Mouse (Mus musculus): ENCODE data around the gene Cxcl9.

Cxcl9 gene

DNA sequence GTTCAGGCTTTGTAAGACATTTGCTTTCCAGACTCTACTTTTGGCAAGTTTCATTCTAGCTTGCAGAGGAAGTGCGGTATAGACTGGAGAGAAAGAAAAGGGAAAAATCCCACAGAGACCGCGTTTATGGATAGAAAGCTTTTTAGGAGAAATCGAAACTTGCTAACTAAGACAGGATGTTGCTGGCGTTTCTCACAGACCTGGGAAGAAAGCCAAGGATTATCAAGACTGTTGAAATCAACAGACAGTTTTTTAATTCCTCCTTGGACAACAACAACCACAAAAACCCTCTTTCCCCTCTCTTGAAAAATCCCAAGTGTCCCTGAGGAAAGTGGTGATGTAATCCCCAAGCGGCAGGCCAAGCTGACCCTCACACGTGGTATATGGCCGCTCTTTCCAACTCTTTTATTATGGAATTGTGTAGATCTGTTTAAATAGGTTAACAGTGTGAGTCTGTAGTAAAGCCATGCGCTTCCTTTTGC, 4.5 kb upstream of the Cxcl9 start:
- DNase-seq = no peak

DNA sequence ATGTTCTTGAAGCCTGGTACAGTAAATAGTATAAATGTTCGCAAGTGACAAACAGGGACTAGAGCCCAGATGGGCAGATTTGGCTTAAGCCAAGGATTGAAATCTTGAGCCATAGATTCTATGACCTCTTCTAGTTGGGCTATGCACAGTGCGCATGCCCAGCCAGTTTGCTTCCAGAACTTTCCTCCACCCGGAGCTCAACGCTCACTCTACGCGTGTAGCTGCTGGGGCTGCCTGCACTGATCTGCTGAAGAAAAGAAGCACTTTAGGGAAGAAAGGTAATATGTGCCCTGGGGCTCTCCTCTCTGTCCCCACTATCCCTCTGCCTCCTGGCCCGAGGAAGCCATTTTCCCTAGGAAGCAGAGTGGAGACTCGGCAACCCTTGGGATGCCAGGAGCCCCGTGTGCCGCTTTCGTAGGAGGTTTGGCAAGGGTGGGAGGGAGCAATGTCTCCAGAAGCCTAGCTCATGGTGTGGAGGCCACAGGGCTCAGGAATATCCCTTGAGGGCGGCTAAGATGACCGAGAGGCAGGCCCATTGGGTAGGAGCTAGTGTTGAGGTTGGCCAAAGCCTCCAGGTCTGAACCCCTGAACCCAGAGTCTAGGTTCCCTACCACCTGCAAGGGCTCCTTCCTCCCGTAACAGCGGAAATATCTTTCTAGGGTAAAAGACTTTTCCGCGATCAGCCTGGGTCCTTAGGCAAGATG, 3.9 kb upstream of the Cxcl9 start, which contains the start of gene Art3:
Art3 (plus strand) TSS at position 193 of the 704 bp plus-strand sequence.
- no peak for DNase-seq

DNA sequence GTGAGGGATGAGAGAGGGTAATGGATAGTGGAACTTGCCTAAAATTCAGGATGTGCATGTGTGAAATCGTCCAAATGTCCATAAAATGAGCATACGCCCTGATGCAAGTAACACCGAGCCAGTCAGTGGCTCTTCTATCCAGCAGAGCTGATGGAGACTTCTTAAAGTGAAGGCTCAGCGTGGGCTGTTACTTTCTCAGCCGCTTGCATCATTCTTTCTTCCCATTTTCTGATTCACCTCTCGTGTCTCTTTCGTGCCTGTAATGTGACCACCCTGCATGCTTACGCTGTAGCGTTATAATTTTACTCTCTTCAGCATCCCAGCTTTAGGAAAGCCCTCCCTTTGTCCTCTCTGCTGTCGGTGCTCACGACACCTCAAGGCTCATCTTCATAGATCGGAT, 3.2 kb upstream of the Cxcl9 start:
- DNase-seq = no peak

DNA sequence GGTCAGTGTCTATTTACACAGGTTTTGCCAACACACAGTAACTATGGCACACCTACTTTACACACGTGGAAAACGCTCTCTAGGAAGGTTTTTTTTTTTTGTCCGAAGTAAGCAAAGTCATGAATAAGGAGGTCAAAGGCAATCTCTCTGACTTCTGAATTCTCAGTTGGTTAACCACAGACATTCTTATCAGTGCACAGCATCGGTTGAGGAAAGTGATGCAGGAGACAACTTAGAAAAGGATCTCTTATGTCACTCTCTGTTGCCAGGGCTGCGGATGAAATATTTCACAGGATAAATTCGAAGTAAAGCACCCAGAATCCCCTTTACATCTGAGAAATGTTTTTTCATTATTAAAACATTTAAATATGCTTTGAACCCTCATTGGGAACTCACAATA, 512 bp downstream of the Cxcl9 start:
- no peak for DNase-seq

DNA sequence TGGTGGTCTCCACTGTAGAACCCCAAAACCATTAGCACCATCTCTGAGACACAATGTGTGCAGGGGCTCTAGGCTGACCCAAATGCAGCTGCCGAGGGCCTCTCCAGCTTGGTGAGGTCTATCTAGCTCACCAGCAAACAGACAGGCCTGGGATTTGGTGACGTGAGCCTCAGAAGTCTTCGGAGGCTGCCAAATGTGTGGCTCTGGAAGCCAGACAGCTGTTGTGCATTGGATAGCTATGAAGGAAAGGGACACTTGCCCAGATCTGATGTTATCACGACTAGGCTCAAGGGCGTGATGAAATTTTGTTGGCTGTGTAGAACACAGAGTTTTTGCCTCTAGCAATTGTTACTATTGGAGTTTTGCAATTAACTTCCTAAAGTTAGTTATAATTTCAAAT, 4.6 kb downstream of the Cxcl9 start:
- DNase-seq = no peak

DNA sequence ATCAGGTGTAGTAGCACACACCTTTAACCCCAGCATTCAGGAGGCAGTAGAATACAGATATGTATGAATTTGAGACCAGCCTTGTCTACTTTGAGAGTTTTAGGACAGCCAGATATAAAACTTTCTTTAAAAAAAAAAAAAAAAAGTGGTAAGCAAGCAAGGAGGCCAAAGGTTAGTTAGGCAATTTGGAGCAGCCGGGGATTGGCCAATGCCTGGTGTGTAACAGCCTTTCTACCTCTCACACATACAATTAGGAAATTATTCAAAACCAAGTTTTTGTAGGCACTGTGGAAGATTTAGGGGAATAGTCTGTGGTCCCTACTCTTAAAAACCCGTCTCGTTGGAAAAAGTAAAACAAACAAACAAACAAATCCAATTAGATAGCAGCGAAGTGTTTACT, 5.3 kb downstream of the Cxcl9 start:
- no peak for DNase-seq

DNA sequence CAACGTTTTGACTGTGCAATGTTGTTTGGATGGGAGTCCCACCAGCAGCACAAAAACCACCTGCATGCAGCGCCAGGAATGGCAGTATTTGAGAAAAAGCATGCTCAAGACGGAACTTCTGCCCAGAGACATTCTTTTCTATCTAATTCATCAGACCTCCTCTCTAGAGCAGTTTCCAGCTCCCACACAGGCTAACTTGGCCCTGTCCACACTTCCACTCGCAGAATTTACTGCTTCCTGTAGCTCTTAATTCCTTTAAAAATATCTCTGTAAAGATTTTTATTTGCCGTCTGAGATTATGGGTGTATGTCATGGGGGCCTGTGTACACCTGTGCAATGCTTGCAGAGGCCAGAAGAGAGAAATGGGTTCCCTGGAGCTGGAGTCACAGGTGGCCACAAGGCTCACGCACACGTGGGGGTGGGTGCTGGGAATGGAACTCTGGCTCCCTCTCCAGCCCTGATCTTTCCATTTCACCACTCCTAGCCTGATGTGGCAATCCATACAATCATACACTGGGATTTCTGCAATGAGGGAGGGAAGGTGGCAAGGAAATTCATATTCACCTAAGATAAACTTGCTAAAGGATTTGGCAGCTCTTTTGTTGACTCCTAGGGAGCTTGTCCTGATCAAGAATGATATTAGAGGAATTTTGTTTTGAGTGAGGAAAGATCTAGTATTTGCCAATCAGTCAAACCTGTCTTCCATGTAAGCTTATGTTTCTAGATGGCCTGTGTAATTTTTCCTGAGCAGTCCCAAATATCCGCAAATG, 6.1 kb downstream of the Cxcl9 start:
- DNase-seq = no peak

DNA sequence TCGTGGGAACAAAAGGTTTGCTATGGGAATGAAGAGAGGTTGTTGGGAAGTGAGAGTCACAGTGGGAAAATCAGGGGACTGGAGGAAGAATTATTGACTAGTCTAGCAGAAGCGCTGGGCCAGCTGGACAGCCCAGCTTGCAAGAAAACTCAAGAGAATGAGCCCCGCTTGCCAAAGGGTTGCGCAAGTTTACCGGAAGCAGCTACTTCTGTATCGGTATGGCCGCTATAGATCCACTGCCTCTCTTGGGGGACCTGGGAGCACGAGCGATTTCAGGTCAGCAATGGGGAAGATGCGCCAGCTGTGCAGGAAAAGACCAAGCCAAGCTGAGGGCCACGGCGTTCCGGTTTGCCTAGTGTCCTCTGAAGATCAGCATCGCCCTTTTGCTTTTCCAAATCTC, 9.3 kb downstream of the Cxcl9 start:
- no peak for DNase-seq

DNA sequence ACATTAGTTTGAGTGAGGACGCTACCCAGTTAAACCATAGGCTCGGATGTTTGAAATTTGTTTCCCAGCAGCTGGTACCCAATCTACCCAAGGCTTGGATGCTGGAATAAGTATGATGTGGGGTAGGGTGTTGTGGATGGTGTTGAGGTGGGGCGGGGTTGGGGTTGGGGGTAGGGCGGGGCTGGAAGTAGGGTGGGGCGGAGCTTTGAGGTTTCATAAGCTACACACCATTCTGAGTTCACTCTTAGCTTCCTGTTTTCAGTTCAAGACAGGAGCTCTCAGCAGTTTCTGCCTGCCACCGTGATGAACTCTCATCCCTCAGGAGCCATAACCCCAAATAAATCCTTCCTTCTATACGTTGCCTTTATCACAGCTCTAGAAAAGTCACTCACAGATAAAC, 9.8 kb downstream of the Cxcl9 start:
- DNase-seq = no peak

DNA sequence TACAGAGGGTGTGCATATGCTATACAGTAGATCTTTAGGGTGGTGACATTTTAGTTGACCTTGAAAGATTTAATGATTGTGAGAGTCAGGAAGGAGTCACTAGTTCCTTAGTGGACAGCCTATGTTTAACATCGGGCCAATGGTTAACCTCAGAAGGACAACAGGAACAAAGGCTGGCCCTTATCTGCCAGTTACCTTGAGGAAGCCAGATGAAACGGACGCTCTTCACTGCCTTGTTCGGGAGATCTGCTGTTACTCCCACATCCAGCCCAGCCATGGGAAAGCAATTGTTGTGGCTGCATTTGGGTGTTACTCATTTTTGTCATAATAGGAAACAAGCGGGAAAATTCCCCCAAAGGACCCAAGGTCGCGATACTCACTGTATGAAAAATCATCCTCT, 14.1 kb downstream of the Cxcl9 start:
- no peak for DNase-seq

DNA sequence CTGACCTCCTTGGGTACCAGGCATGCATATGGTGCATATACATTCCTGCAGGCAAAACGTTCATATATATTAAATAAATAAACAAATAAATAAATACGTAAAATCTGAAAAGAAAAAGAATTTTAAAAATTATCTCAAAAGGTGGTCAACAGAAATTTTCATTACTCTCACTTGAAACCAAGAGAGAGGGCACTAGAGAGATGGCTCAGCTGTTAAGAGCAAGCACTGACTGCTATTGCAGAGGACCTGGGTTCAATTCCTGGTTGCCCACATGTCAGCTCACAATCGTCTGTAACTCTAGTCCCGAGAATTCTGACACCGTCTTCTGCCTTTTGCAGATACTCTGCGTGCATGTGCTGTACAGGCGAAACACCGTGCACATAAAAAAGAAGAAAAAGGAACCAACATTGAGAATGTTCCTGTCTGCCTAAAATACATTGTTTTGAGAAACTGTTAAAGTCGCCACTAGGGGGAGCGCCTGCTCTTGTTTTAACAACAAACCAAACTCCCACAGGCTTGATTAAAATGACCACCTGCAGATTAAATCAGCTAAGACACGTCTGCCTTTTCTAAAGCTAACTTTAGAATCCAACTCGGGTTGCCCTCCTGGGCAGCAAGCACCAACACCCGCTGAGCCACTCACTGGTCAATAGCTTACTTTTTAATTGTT, 15.7 kb downstream of the Cxcl9 start:
- DNase-seq = peak; percentile 59

DNA sequence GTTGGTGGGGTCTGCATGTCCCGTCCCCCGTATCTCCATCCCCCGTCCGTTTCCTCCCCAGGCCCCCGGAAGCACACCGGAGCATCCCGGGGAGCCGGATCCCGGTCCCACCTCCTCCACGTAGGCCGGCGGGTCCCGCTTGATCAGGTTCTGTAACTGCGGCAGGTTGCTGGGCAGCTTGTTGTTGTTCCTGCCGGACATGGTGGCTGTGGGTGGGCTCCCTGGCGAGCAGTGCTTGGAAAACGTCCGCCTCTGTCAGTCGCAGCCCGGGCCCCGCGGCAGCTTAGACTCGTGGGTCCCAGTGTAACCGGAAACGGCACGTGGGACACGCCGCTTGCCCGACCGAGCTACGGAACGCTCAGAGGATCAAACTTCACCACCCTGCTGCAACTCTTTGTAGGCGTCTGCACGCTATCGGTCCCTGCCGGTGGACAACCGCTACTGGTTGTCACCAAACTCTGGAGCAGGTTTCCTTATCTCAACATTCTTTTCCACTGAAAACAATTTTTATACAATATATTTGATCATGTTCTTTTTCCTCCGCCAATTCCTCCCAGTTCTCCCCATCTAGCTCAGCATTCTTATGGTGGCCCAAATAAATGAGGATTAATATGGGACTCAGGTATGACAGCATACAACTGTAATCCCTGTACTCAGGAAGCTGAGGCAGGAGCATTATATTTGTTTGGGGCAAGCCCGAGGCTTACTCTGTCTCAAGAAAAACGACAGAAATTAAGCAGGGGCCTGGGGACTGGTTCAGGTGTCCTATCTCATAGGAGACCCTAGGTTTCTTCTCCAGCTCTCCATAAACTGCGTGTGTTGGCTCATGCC, 18.0 kb downstream of the Cxcl9 start, which contains the start of gene Sdad1:
Sdad1 (minus strand) TSS at position 799 of the 831 bp plus-strand sequence.
- DNase-seq = peak; percentile 94

DNA sequence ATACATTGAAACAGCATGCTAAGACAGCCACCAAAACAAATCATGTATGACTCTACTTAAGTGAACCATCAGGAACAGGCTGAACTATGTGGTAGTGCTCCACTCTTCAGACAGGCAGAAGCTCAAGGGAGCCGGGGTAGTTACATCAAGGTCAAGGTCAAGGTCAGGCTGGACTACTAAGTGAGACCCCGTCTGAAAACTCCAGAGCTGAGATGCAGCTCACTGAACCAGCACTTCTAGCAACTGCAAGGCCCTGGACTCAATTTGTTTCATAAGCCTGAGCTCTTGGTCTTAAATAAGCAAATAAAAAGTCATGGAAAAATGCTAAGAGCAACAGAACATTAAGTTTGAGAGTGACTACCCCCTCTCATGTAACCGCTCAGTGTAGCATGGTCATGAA, 23.6 kb downstream of the Cxcl9 start:
- DNase-seq = no peak

DNA sequence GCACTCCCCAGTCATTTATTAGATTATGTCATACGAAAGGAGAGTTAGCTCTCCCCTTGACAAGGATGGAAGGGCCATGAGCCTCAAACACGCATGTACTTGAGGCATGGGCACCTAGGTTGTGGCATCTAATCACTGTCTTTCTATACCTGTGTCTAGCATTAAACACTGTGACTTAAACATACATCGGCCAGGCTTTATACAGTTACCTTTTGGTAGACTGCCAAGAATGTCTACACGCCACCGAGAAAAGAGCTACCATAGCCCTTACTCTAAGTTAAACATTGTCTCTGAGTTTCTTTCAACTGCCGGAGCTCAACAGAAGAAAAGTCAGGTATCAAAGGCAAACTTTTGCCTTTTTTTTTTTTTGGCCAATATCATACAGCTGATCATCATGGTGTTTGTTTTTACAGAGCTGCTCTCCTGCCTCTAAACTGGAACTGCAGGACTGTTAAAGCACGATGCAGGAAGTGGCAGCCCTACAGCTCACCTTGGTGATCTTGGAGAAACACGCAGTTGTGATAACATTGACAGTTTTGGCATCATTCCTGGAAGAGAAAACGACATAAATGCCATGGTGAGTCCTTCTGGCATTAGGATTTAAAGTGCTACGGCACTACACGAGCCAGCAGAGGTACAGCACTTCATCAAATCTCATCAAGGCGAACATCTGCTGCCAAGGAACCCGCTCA, 25.6 kb downstream of the Cxcl9 start:
- DNase-seq = no peak

DNA sequence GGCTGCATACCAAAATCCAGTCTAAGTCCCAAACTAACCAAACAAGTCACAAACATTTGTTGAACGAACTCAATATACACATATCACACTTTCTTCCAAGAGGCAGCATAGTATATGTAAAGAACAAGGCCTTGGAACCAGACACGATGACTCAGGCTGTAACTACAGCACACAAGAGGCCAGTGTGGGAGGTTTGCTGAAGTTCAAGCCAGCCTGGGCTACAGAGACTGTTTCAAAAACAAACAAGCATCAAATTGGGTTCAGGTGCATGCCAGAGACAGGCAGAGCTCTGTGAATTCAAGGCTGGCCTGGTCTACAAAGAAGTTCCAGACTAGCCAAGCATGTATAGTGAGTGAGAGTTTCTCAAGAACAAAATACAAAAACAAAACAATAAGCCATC, 33.4 kb downstream of the Cxcl9 start:
- no peak for DNase-seq

DNA sequence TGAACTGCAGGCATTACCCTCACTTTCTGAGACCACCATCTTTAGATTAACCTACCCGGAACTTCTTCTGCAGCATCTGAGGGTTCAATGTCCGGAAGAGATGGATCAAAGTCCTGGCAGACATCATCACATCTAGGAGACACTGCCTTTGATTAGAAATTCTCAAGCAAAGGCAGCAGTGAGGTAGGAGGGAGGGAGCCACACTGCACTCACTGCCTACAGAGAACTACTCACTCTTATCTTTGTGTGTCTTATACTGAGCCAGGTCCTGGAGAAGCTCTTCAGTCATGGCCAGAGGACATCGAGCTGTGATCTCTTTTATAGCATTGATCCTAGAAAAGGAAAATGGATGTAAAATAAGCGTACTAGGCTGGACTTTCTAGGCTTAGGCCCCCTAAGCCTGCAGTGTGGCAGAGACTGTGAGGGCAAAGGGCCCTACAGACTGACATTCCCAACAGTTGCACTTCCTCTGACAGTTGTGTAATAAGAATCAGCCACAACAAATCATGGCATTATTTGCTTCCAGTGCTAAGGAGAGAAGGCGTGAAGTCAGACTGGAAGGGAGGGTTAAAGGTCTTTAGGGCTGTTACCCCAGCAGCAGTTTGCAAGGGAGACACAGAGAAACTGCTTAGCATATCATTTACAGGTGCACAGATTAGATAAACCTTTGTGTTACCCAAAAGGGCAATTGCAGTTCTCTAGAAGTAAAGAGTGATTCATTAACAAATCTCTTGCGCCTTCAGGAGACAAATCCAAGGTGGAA, 36.0 kb downstream of the Cxcl9 start:
- no peak for DNase-seq

DNA sequence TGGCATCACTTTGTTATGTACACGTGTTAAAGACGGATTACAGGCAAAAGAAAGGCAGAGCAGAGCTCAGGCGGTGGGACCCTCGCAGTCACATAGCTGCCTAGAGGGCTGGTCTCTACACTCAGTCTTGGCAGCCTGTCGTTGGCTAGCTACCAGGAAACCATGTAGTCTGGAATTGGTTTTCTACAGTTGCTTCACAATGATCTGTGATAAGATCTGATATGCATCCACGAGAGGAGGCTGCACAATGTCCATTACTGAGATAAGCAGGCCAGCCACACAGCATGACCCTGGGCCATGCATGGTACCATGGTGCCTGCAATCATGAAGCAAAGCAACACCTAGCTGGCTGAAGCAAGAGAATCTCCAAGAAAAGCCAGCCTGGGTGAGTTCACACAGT, 40.0 kb downstream of the Cxcl9 start:
- no peak for DNase-seq

DNA sequence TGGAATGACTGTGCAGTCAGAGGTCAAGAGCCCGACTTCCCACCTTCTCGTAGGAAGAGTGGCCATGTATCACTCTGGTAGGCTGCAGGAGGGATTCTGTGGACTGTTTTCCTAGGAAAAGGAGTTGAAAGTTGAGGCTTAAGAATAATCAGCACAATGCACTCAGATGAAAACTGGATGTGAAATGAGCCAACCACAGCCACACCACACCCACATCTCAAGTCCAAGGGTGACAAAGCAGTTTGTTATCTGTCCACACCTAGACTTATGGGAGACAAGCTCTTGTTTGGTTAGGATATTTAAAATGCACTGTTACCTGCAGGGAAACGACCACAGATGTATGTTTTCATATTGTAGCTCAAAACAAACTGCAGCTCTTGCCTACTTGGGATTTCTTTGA, 44.8 kb downstream of the Cxcl9 start:
- DNase-seq = no peak

DNA sequence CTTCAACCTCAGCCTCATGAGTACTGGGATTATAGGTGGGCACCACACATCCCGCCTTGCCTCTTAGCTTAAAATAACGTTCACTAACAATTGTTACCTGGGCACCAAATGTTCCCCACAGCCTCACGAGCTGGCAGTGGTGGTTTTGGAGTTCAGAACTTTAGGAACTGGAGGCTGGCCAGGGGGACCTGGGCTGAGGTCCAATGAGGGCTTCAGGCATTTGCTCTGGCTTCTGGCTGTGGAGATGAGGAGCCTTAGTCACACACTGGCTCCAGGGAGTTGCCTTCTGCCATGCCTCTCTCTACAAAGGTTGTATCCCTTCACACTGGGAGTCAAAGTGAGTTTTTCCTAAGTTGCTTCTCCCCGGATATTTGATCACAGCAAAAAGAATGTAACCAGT, 45.3 kb downstream of the Cxcl9 start:
- DNase-seq = no peak

DNA sequence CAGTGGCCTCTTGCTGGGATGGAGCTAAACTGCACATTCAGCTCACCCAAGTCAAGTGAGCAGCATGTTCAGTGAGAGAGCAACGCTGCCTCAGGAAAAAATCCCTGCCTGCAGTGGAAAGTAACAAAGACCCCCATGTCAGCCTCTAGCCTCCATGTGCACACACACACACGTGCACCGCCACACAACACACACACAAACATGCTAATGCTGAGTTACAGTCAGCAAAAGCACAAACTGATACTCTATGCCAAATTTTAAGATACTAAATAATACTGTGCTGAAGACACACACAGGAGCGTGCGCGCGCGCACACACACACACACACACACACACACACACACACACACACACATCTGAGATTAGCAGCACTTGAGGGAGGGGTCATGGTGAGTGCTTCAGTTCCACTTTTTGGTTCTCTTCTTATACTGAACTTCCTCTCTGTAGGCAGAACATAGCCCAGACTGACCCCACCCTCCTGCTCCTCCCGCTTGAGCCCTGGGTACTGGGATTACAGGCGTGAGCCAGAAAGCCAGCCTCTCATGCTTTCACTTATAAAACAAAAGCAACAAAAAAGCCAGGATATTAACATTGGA, 48.8 kb downstream of the Cxcl9 start:
- DNase-seq = no peak
